Mouse (Mus musculus) stomach, embryonic 14.5 days (tissue): ENCODE measurements around the gene Gm43738. TPM values are rescaled to one million over a fixed set of nuclear protein-coding genes. Genes with fewer than 3 reads are reported as not detected.

Source experiments
- ATAC-seq: fragments of 200-750 bp; cut with Nextera tagmentation; 2 replicates; pipeline ENCODE4 v1.8.0; 2017; ENCODE audit warnings: low read depth, moderate TSS enrichment; ENCODE audit not compliant: insufficient number of reproducible peaks, insufficient read depth, low FRiP score
- H3K27ac ChIP-seq: fragments of 300-500 bp; sonication (generic); 2 replicates; pipeline ENCODE4 v1.5.1; 2014; ENCODE audit warnings: mild to moderate bottlenecking, low read length, moderate library complexity, mixed read lengths
- H3K27me3 ChIP-seq: fragments of 300-500 bp; sonication (generic); 2 replicates; pipeline ENCODE4 v1.6.1; 2014; ENCODE audit warnings: low read length, control low read depth, mixed read lengths; ENCODE audit not compliant: control insufficient read depth, insufficient read depth
- H3K36me3 ChIP-seq: fragments of 300-500 bp; sonication (generic); 2 replicates; pipeline ENCODE4 v1.6.1; 2014; ENCODE audit warnings: mild to moderate bottlenecking, control low read depth, low read length, moderate library complexity, mixed read lengths; ENCODE audit not compliant: control insufficient read depth, insufficient read depth
- H3K4me1 ChIP-seq: fragments of 300-500 bp; sonication (generic); 2 replicates; pipeline ENCODE4 v1.6.1; 2014; ENCODE audit warnings: low read length, control low read depth, mixed read lengths; ENCODE audit not compliant: control insufficient read depth, insufficient read depth
- H3K4me2 ChIP-seq: fragments of 300-500 bp; sonication (generic); replicated peaks from 2 replicates; pipeline ENCODE4 v1.6.1; 2014; ENCODE audit warnings: low read depth, low read length, control low read depth
- H3K4me3 ChIP-seq: fragments of 300-500 bp; sonication (generic); 2 replicates; pipeline ENCODE4 v1.5.1; 2014; ENCODE audit warnings: low read depth, low read length, control low read depth
- H3K9ac ChIP-seq: fragments of 300-500 bp; sonication (generic); replicated peaks from 2 replicates; pipeline ENCODE4 v1.6.1; 2014; ENCODE audit warnings: low read depth, mild to moderate bottlenecking, control low read depth, low read length, moderate library complexity, mixed read lengths
- H3K9me3 ChIP-seq: fragments of 300-500 bp; sonication (generic); 2 replicates; pipeline ENCODE4 v1.6.1; 2016; ENCODE audit warnings: low read depth, low read length, control low read depth; ENCODE audit not compliant: control insufficient read depth
- WGBS: fragments of 180-500 bp; shearing (Covaris S2); extraction: QIAGEN DNeasy Blood & Tissue Kit; methylation state at CpG from one replicate; pipeline ENCODE4 v1.1.7; 2014; 5-methylcytosine and 5-hydroxymethylcytosine counted together
- polyA plus RNA-seq: library from polyadenylated mRNA; unstranded; fragments of >200 nt; fragmentation: Nextera tagmentation; extraction: Ambion mirVana; gene quantifications from 2 replicates; pipeline ENCODE4 v1.2.1, GENCODE M21; 2014

Gene Gm43738
- polyA plus RNA-seq, 1 experiment from 2014 or later = not detected

DNA sequence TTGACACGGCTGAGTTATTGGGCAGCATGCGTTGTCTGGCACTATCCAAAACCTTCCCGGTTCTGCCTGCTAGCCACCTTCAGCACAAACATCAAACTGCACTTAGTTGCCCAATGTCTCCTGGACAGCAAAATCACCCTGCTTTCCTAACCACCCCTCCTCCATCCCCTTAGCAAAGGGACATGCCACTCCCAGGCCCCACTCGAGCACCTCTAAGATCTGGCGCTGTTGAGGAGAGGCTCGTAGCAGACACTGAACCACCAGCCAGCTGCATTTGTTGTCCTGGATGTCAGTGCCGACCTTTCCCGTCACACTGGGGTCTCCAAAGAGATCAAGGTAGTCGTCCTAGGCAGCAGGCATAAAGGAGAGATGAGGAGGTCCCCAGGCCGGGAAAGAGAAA lies 6.9 kb downstream of the Gm43738 start:
- H3K4me1 ChIP-seq = peaks cover 13% of the 10 kb centered on the region
- H3K9me3 ChIP-seq = no peaks in the 10 kb centered on the region
- no peak overlapping the region for H3K27ac ChIP-seq
- no peaks in the 10 kb centered on the region for H3K27me3 ChIP-seq
- no peak for ATAC-seq
- H3K4me2 ChIP-seq = no peak overlapping the region
- H3K36me3 ChIP-seq = peaks cover 26% of the 10 kb centered on the region
- H3K9ac ChIP-seq = no peak overlapping the region
- H3K4me3 ChIP-seq = no peak overlapping the region
- WGBS = 81% methylated on average over 10 of the region's 10 CpGs

DNA sequence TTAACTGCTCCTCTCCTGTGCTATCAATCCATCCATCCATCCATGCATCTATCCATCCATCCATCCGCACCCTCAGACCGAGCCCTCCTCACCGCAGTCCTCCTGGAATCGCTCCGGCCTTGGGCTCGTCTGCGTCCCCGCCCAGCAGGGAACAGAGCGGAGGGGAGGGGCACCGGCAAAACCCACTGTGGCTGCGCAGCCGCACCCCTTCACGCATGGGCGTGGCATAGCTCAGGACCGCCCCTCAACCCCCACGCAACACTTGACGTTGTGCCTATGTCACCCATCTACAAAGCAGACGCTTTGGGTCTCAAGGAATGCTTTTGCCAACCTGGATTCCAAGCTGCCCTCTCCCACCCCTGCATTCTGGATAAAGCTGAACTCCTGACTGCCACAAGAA lies 7.7 kb downstream of the Gm43738 start, which contains the start of gene Rusc1:
Gene Rusc1, minus strand, starts transcription at position 137 of the 400 bp plus-strand sequence.
- no peaks in the 10 kb centered on the region for H3K27me3 ChIP-seq
- WGBS = 1% methylated on average over 18 of the region's 18 CpGs
- peaks cover 15% of the 10 kb centered on the region for H3K4me1 ChIP-seq
- no peaks in the 10 kb centered on the region for H3K9me3 ChIP-seq
- no peak within 1 kb of the TSS; the same call in 1 of the 2 replicates for H3K9ac ChIP-seq
- no peak within 1 kb of the TSS for H3K27ac ChIP-seq
- peaks cover 19% of the 10 kb centered on the region for H3K36me3 ChIP-seq
- H3K4me3 ChIP-seq = peak within 1 kb of the TSS; percentile 33
- ATAC-seq = peak; percentile 51; the same call in 1 of the 2 replicates
- peak within 1 kb of the TSS; percentile 41 for H3K4me2 ChIP-seq

DNA sequence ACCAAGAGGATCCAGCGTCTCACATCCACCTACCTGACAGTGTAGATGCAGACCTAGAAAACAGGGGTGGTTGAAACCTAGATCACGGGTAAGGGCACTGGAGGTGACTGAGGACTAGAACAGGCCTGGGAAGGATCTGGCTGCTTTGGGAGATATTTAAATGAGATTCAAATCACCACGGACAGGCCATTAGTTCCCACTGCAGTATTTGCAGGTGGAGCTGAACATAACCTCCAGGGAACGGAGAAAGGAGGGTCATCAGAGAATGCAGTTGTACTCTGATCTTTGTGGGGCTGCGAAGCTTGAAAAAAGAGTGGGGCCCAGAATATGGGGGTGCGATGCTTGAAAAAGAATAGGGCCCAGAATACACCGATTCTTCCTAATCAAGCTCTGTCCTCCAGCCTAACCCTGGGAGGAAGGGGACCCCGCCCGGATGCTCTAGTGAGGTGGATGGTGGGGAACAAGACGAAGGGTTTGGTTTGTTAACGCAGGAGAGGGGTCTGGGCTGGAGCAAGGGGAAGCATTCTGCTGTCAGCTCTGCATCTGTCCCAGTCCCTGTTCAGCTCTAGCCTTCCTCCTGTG lies 8.3 kb downstream of the Gm43738 start:
- H3K36me3 ChIP-seq = peaks cover 17% of the 10 kb centered on the region
- peak overlapping the region; percentile 41 for H3K4me2 ChIP-seq
- H3K4me1 ChIP-seq = peaks cover 20% of the 10 kb centered on the region
- no peaks in the 10 kb centered on the region for H3K9me3 ChIP-seq
- H3K4me3 ChIP-seq = peak overlapping the region; percentile 33
- H3K9ac ChIP-seq = no peak overlapping the region; the same call in 1 of the 2 replicates
- no peaks in the 10 kb centered on the region for H3K27me3 ChIP-seq
- no peak for ATAC-seq
- 24% methylated on average over 11 of the region's 11 CpGs for WGBS
- H3K27ac ChIP-seq = no peak overlapping the region

DNA sequence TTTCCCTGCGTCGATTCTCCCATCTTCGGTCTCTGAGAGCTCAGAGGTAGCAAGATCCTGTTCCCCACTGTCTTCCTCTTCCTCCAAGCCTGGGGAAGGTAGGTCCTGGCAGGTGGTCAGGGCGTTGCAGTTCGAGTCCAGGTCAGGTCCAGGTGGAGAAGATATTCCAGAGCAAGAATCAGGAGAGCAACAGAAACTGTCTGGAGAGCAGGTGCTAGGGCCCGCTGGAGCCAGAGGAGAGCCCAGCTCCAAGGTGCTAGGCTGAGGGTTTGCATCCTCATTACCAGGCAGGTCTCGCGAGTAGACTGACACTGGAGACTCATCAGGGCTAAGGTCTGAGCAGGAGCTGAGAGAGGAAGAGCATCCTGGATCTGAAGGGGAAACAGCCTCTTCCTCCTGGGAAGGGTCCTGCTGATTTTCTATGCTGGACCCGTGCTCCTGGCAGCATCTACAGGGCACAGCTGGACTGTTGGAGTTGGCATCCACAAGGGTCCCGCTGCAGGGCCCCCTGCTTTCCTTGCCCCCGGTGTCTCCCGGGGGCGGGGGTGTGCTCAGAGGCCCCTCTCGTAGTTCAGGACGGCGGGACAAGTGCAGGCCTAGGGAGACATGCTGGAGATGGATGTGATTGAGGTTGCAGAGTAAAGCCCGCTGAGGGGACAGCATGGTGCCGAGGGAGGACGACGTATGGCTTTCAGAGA lies 8.9 kb downstream of the Gm43738 start:
- no peak overlapping the region for H3K9ac ChIP-seq
- H3K9me3 ChIP-seq = no peaks in the 10 kb centered on the region
- H3K27ac ChIP-seq = no peak overlapping the region
- H3K27me3 ChIP-seq = no peaks in the 10 kb centered on the region
- peak overlapping the region; percentile 68 for H3K4me3 ChIP-seq
- H3K36me3 ChIP-seq = peaks cover 17% of the 10 kb centered on the region
- 13% methylated on average over 20 of the region's 20 CpGs for WGBS
- peaks cover 21% of the 10 kb centered on the region for H3K4me1 ChIP-seq
- no peak for ATAC-seq
- H3K4me2 ChIP-seq = peak overlapping the region; percentile 100

DNA sequence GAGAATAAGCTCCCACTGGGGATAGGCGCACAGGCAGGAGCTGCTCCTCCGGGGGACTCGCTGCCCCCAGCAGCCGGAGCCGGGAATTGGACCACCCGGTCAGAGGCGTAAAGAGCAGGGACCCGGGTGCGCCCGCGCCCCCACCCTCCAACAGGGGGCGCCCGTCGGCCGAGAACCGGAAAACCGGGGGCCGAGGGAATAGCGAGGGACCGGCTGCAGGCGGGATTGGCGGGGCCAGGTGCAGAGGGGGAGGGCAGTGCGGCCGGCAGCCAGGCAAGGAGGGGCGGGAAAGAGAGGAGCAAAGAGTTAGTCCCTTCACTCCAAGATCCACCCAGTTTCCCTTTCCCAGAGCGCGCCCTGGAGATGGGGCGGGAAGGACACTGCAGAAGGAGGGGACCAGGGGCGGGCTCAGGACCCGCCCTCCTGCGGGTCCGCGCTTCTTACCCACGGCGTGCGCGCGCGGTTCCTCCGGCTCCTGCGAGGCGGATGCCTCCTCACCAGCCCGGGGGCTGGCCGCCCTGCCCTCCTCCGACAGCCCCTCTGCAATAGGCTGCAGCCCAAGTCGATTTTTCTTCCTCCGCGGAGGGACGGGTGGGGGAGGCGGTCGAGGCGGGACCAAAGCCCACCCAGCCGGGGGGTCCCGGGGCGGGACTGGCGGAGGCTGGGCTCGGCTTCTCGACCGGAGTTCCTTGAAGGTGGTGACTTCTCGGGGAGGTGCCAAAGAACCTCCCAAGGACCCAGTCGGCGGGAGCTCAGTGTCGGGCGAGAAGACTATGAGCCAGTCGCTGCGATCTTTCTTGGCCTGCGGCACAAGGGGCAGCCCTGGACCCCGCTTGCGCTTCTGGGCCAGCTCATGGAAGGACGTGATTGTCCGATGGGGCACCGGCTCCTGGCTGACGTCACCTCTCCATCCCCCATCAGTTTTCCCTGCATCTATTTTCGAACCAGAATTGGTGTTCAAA lies 9.9 kb downstream of the Gm43738 start:
- no peaks in the 10 kb centered on the region for H3K9me3 ChIP-seq
- H3K27ac ChIP-seq = peak overlapping the region; percentile 83
- peak overlapping the region; percentile 68 for H3K4me3 ChIP-seq
- peak; percentile 77 for ATAC-seq
- H3K4me1 ChIP-seq = peaks cover 21% of the 10 kb centered on the region
- peak overlapping the region; percentile 100 for H3K4me2 ChIP-seq
- peaks cover 15% of the 10 kb centered on the region for H3K36me3 ChIP-seq
- H3K27me3 ChIP-seq = no peaks in the 10 kb centered on the region
- H3K9ac ChIP-seq = peak overlapping the region; percentile 52
- WGBS = under 1% methylated on average over 71 of the region's 74 CpGs

DNA sequence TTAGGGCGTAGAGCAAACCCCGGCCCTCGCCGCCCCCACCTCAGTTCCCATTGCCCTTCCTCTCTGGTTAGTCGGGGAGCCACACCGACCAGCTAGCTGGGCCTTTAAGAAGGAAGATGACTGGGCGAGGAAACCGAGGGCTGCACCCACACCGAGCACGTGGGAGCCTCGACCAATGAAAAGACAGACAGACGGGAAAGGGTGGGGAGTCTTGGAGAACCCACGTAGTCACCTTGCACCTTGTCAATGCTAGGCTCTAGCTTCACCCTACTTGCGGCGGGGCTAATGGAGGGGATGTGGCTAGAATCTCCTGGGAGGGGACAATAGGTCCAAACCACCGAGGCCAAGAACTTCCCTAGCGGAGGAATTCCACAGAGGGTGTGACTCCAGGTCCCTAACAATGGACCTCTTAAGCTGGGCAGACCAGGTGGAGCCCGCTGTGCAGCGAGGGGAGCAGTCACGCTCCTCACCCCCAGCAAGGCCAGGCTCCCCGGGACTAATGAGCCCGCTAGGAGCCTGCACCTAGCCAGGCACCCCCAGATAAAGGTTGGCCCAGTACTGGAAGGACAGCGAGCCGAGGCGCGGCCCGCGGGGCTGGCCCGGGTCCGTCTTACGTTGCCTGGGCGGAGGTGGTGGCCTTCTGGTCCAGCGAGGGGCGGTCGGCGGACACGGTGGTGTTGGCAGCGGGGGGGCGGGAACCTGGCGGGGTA lies 10.9 kb downstream of the Gm43738 start:
- peak; percentile 84 for ATAC-seq
- H3K27me3 ChIP-seq = no peaks in the 10 kb centered on the region
- H3K27ac ChIP-seq = peak overlapping the region; percentile 83
- H3K9ac ChIP-seq = peak overlapping the region; percentile 52
- H3K4me3 ChIP-seq = peak overlapping the region; percentile 68
- peaks cover 6% of the 10 kb centered on the region for H3K36me3 ChIP-seq
- peaks cover 21% of the 10 kb centered on the region for H3K4me1 ChIP-seq
- under 1% methylated on average over 40 of the region's 40 CpGs for WGBS
- H3K9me3 ChIP-seq = no peaks in the 10 kb centered on the region
- peak overlapping the region; percentile 100 for H3K4me2 ChIP-seq

GRCm38 (mm10) chr3:89088974-89089373 lies 11.9 kb downstream of the Gm43738 start:
- H3K27me3 ChIP-seq = no peaks in the 10 kb centered on the region
- H3K9ac ChIP-seq = no peak overlapping the region
- H3K4me2 ChIP-seq = peak overlapping the region; percentile 100
- H3K36me3 ChIP-seq = no peaks in the 10 kb centered on the region; the same call in 1 of the 2 replicates
- peak overlapping the region; percentile 68 for H3K4me3 ChIP-seq
- H3K9me3 ChIP-seq = no peaks in the 10 kb centered on the region
- 54% methylated on average over 14 of the region's 14 CpGs for WGBS
- H3K4me1 ChIP-seq = peaks cover 21% of the 10 kb centered on the region
- no peak for ATAC-seq
- no peak overlapping the region for H3K27ac ChIP-seq
